Mouse (Mus musculus) midbrain, embryonic 16.5 days (tissue): ENCODE results near the gene Nxnl2. TPM values are rescaled to one million over a fixed set of nuclear protein-coding genes. Genes with fewer than 3 reads are reported as not detected.

ENCODE experiments used
- ATAC-seq: fragments of 200-750 bp; cut with Nextera tagmentation; 2 replicates; pipeline ENCODE4 v1.8.0; 2017; ENCODE audit warnings: moderate TSS enrichment
- H3K27ac ChIP-seq: fragments of 300-500 bp; sonication (generic); 2 replicates; pipeline ENCODE4 v1.5.1; 2014; ENCODE audit warnings: mild to moderate bottlenecking, low read length, mixed read lengths
- H3K27me3 ChIP-seq: fragments of 300-500 bp; sonication (generic); 2 replicates; pipeline ENCODE4 v1.6.1; 2014; ENCODE audit warnings: low read depth, low read length, mixed read lengths; ENCODE audit not compliant: control insufficient read depth, insufficient read depth
- H3K36me3 ChIP-seq: fragments of 300-500 bp; sonication (generic); 2 replicates; pipeline ENCODE4 v1.6.1; 2014; ENCODE audit warnings: mild to moderate bottlenecking, low read length, moderate library complexity, mixed read lengths; ENCODE audit not compliant: control insufficient read depth, insufficient read depth
- H3K4me1 ChIP-seq: fragments of 300-500 bp; sonication (generic); 2 replicates; pipeline ENCODE4 v1.6.1; 2014; ENCODE audit warnings: mild to moderate bottlenecking, low read length, mixed read lengths; ENCODE audit not compliant: control insufficient read depth, insufficient read depth
- H3K4me2 ChIP-seq: fragments of 300-500 bp; sonication (generic); 2 replicates; pipeline ENCODE4 v1.6.1; 2014; ENCODE audit warnings: mild to moderate bottlenecking, low read length, mixed read lengths
- H3K4me3 ChIP-seq: fragments of 300-500 bp; sonication (generic); 2 replicates; pipeline ENCODE4 v1.5.1; 2014; ENCODE audit warnings: low read depth, mild to moderate bottlenecking, low read length, moderate library complexity, mixed read lengths
- H3K9ac ChIP-seq: fragments of 300-500 bp; sonication (generic); 2 replicates; pipeline ENCODE4 v1.6.1; 2014; ENCODE audit warnings: low read depth, low read length, mixed read lengths
- H3K9me3 ChIP-seq: fragments of 300-500 bp; sonication (generic); replicated peaks from 2 replicates; pipeline ENCODE4 v1.6.1; 2014; ENCODE audit warnings: mild to moderate bottlenecking, low read length, mixed read lengths; ENCODE audit not compliant: control insufficient read depth, poor library complexity, severe bottlenecking
- WGBS: fragments of 180-500 bp; shearing (Covaris S2); extraction: QIAGEN DNeasy Blood & Tissue Kit; methylation state at CpG from one replicate; pipeline ENCODE4 v1.1.7; 2014; 5-methylcytosine and 5-hydroxymethylcytosine counted together
- microRNA-seq: library from miRNA; unstranded; fragments of <30 nt; microRNA quantifications from one replicate; pipeline ENCODE4, GENCODE M21; 2017
- polyA plus RNA-seq: library from polyadenylated mRNA; unstranded; fragments of >200 nt; fragmentation: Nextera tagmentation; extraction: Ambion mirVana; gene quantifications from 2 replicates; pipeline ENCODE4 v1.2.1, GENCODE M21; 2015

Gene Nxnl2
- polyA plus RNA-seq, 1 experiment from 2014 or later, result 3.9 TPM

GRCm38 (mm10) chr13:51207965-51208364 is 37.1 kb downstream of the Nxnl2 start:
- H3K4me1 ChIP-seq, result peaks cover 2% of the 10 kb centered on the region; the same call in 1 of the 2 replicates
- H3K36me3 ChIP-seq, result no peaks in the 10 kb centered on the region
- H3K4me2 ChIP-seq, result peak overlapping the region; percentile 6; the same call in 1 of the 2 replicates
- no peak overlapping the region for H3K9ac ChIP-seq
- peak; percentile 90 for ATAC-seq
- H3K27me3 ChIP-seq, result no peaks in the 10 kb centered on the region
- WGBS, result 72% methylated on average over 12 of the region's 12 CpGs
- H3K9me3 ChIP-seq, result no peaks in the 10 kb centered on the region
- peak overlapping the region; percentile 53; the same call in 1 of the 2 replicates for H3K27ac ChIP-seq
- H3K4me3 ChIP-seq, result no peak overlapping the region

GRCm38 (mm10) chr13:51208378-51209100 is 37.7 kb downstream of the Nxnl2 start:
- Histone ChIP-seq H3K36me3 (no peaks in the 10 kb centered on the region), H3K9ac (no peak overlapping the region), H3K4me2 (no peak overlapping the region), H3K9me3 (no peaks in the 10 kb centered on the region), H3K4me1 (peaks cover 2% of the 10 kb centered on the region; the same call in 1 of the 2 replicates), H3K4me3 (no peak overlapping the region), H3K27ac (0 out of 2 replicates have a peak overlapping the region, but pooled peaks have one; percentile 0), H3K27me3 (no peaks in the 10 kb centered on the region)
- WGBS, result 53% methylated on average over 18 of the region's 18 CpGs
- peak; percentile 92 for ATAC-seq

- no peak for ATAC-seq
Measured at GRCm38 (mm10) chr13:51210639-51211038, 39.8 kb downstream of the Nxnl2 start.

GRCm38 (mm10) chr13:51214746-51215145 is 43.9 kb downstream of the Nxnl2 start:
- no peak overlapping the region for H3K4me2 ChIP-seq
- H3K27ac ChIP-seq, result no peak overlapping the region
- WGBS, result 81% methylated on average over 2 of the region's 2 CpGs
- no peak for ATAC-seq
- no peaks in the 10 kb centered on the region for H3K27me3 ChIP-seq
- H3K4me1 ChIP-seq, result no peaks in the 10 kb centered on the region
- H3K9ac ChIP-seq, result no peak overlapping the region
- H3K36me3 ChIP-seq, result no peaks in the 10 kb centered on the region
- H3K9me3 ChIP-seq, result no peaks in the 10 kb centered on the region
- no peak overlapping the region for H3K4me3 ChIP-seq

More at GRCm38 (mm10) chr13:51210639-51211038, 39.8 kb downstream of the Nxnl2 start:
- Histone ChIP-seq H3K4me2 (no peak overlapping the region), H3K4me1 (peaks cover 2% of the 10 kb centered on the region; the same call in 1 of the 2 replicates), H3K9ac (no peak overlapping the region), H3K27me3 (no peaks in the 10 kb centered on the region), H3K4me3 (no peak overlapping the region), H3K9me3 (no peaks in the 10 kb centered on the region), H3K27ac (no peak overlapping the region), H3K36me3 (no peaks in the 10 kb centered on the region)
- 80% methylated on average over 5 of the region's 5 CpGs for whole genome bisulfite sequencing

- Histone ChIP-seq H3K9me3 (no peaks in the 10 kb centered on the region), H3K27ac (no peak overlapping the region), H3K36me3 (no peaks in the 10 kb centered on the region), H3K4me2 (no peak overlapping the region), H3K4me1 (no peaks in the 10 kb centered on the region; the same call in 1 of the 2 replicates), H3K4me3 (no peak overlapping the region), H3K9ac (no peak overlapping the region), H3K27me3 (no peaks in the 10 kb centered on the region)
- no peak for ATAC-seq
- 90% methylated on average over 4 of the region's 4 CpGs for WGBS
Measured at GRCm38 (mm10) chr13:51220897-51221296, 50.1 kb downstream of the Nxnl2 start.

- WGBS, result 71% methylated on average over 12 of the region's 12 CpGs
- no peak overlapping the region for H3K4me2 ChIP-seq
- H3K27me3 ChIP-seq, result no peaks in the 10 kb centered on the region
- no peak overlapping the region for H3K9ac ChIP-seq
- ATAC-seq, result no peak
- no peaks in the 10 kb centered on the region for H3K9me3 ChIP-seq
- H3K36me3 ChIP-seq, result no peaks in the 10 kb centered on the region
- H3K4me1 ChIP-seq, result no peaks in the 10 kb centered on the region; the same call in 1 of the 2 replicates
- no peak overlapping the region for H3K4me3 ChIP-seq
- H3K27ac ChIP-seq, result no peak overlapping the region
Measured at GRCm38 (mm10) chr13:51221425-51222160, 50.8 kb downstream of the Nxnl2 start.

Small RNA genes within 50 kb of the gene (microRNA-seq; reads per million reads assigned to microRNA genes)
- not detected for gene Gm44341

Other genes with a start within 250 kb of the Nxnl2 start
- 181 and 183 TPM in 2 replicates for gene Spin1, start 70.1 kb upstream of the Nxnl2 start, polyA plus RNA-seq
- 11.9 and 14.6 TPM in 2 replicates for gene S1pr3, start 237.6 kb downstream of the Nxnl2 start, polyA plus RNA-seq